Mouse (Mus musculus) ES-E14 (cell line): Measurements from ENCODE around the gene Bag5. TPM values are rescaled to one million over a fixed set of nuclear protein-coding genes. Genes with fewer than 3 reads are reported as not detected.

Experiments used
- DNase-seq: peaks from one replicate; pipeline ENCODE4 v3.0.0-alpha.2; 2013; ENCODE audit warnings: low read depth, low spot score
- H3K27ac ChIP-seq: 2 replicates; pipeline ENCODE4 v1.5.1; 2012; ENCODE audit warnings: low read depth, mild to moderate bottlenecking, low read length, moderate library complexity, mixed read lengths; ENCODE audit not compliant: poor library complexity, insufficient read depth, severe bottlenecking
- H3K36me3 ChIP-seq: 2 replicates; pipeline ENCODE4 v1.6.1; 2012; ENCODE audit warnings: mild to moderate bottlenecking, low read length, moderate library complexity, mixed read lengths; ENCODE audit not compliant: control insufficient read depth, poor library complexity, insufficient read depth, severe bottlenecking
- H3K4me1 ChIP-seq, 2 experiments: fragments of 150-350 bp in 1 of 2; sonication (generic) in 1 of 2; 2 replicates each; pipeline ENCODE4 v1.6.1; 2012; ENCODE audit warnings: low read length in 2 of 2, mild to moderate bottlenecking in 1 of 2, mixed read lengths in 1 of 2; ENCODE audit not compliant: control insufficient read depth in 2 of 2, insufficient read depth in 2 of 2, poor library complexity in 1 of 2
- H3K4me3 ChIP-seq, 2 experiments: fragments of 150-350 bp in 1 of 2; sonication (generic) in 1 of 2; 2 replicates each; pipeline ENCODE4 v1.5.1; 2012; ENCODE audit warnings: low read length in 2 of 2, low read depth in 1 of 2, mild to moderate bottlenecking in 1 of 2, mixed read lengths in 1 of 2; ENCODE audit not compliant: insufficient read depth in 1 of 2, poor library complexity in 1 of 2, severe bottlenecking in 1 of 2
- H3K9ac ChIP-seq: 2 replicates; pipeline ENCODE4 v1.6.1; 2012; ENCODE audit warnings: low read depth, mild to moderate bottlenecking, low read length, mixed read lengths; ENCODE audit not compliant: poor library complexity, insufficient read depth, severe bottlenecking
- H3K9me3 ChIP-seq: fragments of 150-350 bp; sonication (generic); 2 replicates; pipeline ENCODE4 v1.6.1; 2012; ENCODE audit warnings: low read depth, mild to moderate bottlenecking, low read length; ENCODE audit not compliant: control insufficient read depth, insufficient read depth
- CHD2 ChIP-seq: IDR thresholded peaks from 2 replicates; pipeline ENCODE4 v1.6.1; 2014; ENCODE audit warnings: mild to moderate bottlenecking, low read depth, low read length, inconsistent platforms
- HCFC1 ChIP-seq: IDR thresholded peaks from 2 replicates; pipeline ENCODE4 v1.6.1; 2012; ENCODE audit warnings: low read length, inconsistent platforms, borderline replicate concordance; ENCODE audit not compliant: insufficient read depth
- MAFK ChIP-seq: IDR thresholded peaks from 2 replicates; pipeline ENCODE4 v1.6.1; 2014; ENCODE audit warnings: mild to moderate bottlenecking, low read depth, low read length, inconsistent platforms; ENCODE audit not compliant: insufficient read depth
- ZC3H11A ChIP-seq: IDR thresholded peaks from 2 replicates; pipeline ENCODE4 v1.6.1; 2012; ENCODE audit warnings: low read depth, mild to moderate bottlenecking, inconsistent platforms, low read length, borderline replicate concordance
- ZNF384 ChIP-seq: IDR thresholded peaks from 2 replicates; pipeline ENCODE4 v1.6.1; 2012; ENCODE audit warnings: low read depth, low read length, inconsistent platforms
- in situ Hi-C, 2 experiments: fragments of 600-800 bp; cut with MboI; formaldehyde crosslinking; loops; one replicate each; pipeline ENCODE4 v1.15.1; 2025; ENCODE audit warnings: low sequenced_read_pairs in 2 of 2, inconsistent platforms in 1 of 2; ENCODE audit not compliant: unreplicated experiment in 2 of 2
- total RNA-seq: library from RNA; depleted of rRNA; stranded (reverse); fragments of 300-350 nt; gene quantifications from 2 replicates; pipeline ENCODE4 v1.2.3, GENCODE M21; 2012

The Bag5 gene
- total RNA-seq, 1 experiment: 14.8 TPM

DNA sequence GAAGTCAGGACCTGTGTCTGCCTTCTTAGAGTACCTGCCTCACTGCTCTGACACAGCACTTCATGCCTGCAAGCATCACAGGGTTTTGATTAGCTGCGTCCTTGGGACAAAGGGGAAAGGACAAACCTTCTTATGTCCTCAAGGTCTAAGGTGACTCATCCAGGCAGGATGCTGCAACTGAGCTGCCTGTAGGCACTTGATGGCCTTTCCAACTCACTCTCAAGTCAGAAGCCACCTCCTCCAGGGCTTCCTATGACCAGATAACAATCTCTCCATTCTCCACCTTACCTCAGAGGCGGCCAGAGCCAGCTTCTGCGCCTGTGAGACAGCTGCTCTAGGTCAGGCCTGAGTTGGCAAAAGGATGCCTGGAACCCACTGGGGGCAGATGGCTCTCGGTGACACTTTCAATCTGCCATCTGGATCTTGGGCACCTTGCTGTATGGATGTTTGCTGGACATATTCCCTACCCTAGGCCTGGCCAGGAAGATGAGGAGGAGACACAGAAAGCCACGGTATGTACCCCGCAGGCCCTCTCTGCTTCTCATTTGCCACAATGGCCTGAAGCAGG is 14.6 kb downstream of the Bag5 start:
- no peak for DNase-seq
- TF ChIP-seq ZNF384 (no peak), MAFK (no peak), ZC3H11A (no peak), HCFC1 (no peak), CHD2 (no peak)
- no peaks in the 10 kb centered on the region for H3K36me3 ChIP-seq
- H3K9ac ChIP-seq: no peak overlapping the region
- in situ Hi-C loops: no loop called here
- H3K4me3 ChIP-seq: no peak overlapping the region
- H3K9me3 ChIP-seq: no peaks in the 10 kb centered on the region
- no peak overlapping the region for H3K27ac ChIP-seq
- H3K4me1 ChIP-seq: peaks cover 4 to 21% of the 10 kb centered on the region in 2 experiments; a peak in 3 of 4 replicates

DNA sequence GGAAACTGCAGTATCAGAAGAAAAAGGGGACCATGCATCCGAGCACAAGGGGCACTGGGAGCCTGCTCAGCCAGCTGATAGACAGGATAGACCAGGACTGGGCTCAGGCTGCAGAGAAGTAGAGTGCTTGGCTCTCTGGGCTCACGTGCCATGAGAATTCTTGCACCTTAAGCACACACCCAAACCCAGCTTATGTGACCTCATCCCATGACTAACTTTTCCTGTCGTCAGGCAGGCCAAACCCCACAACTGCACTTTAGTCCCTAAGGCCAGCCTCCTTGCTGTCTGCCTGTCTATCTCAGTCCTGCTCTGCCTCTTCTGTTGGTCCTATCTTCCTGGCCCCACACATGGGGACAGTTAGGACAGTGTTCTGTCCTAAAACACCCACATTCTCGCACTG is 15.3 kb downstream of the Bag5 start:
- H3K36me3 ChIP-seq: no peaks in the 10 kb centered on the region
- TF ChIP-seq MAFK (no peak), ZC3H11A (no peak), HCFC1 (no peak), ZNF384 (no peak), CHD2 (no peak)
- no peak overlapping the region for H3K4me3 ChIP-seq
- no peak overlapping the region for H3K27ac ChIP-seq
- DNase-seq: no peak
- no peaks in the 10 kb centered on the region for H3K9me3 ChIP-seq
- peaks cover 4 to 26% of the 10 kb centered on the region in 2 experiments; a peak in 3 of 4 replicates for H3K4me1 ChIP-seq
- in situ Hi-C loops: no loop called here
- no peak overlapping the region for H3K9ac ChIP-seq

DNA sequence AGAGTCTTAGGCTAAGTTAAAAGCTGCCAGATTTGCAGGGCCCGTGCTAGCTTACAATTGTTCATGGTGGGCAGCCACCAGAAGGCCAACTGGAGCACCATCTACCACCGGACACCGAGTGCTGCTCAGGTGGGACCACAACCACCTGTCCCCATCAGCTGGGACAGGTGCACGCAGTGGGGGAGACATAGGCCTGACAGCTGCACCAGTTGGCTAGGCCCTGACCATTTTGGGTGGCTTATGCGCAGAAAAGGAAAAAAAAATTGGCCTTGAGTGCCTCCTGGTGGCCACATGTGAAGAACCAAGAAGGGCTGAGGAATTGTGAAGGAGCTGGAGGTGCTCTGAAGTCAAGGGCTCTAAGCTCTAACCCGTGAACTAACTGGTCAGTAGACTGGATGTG is 16.8 kb downstream of the Bag5 start:
- Histone ChIP-seq H3K27ac (no peak overlapping the region), H3K9ac (no peak overlapping the region), H3K36me3 (no peaks in the 10 kb centered on the region), H3K9me3 (no peaks in the 10 kb centered on the region), H3K4me1 (peaks cover 4 to 32% of the 10 kb centered on the region in 2 experiments; a peak in 3 of 4 replicates), H3K4me3 (no peak overlapping the region)
- in situ Hi-C loops: no loop called here
- DNase-seq: peak; percentile 75
- TF ChIP-seq ZC3H11A: peak; percentile 70; the same call in 1 of the 2 replicates
- TF ChIP-seq HCFC1: no peak
- peak; percentile 88 for TF ChIP-seq ZNF384

DNA sequence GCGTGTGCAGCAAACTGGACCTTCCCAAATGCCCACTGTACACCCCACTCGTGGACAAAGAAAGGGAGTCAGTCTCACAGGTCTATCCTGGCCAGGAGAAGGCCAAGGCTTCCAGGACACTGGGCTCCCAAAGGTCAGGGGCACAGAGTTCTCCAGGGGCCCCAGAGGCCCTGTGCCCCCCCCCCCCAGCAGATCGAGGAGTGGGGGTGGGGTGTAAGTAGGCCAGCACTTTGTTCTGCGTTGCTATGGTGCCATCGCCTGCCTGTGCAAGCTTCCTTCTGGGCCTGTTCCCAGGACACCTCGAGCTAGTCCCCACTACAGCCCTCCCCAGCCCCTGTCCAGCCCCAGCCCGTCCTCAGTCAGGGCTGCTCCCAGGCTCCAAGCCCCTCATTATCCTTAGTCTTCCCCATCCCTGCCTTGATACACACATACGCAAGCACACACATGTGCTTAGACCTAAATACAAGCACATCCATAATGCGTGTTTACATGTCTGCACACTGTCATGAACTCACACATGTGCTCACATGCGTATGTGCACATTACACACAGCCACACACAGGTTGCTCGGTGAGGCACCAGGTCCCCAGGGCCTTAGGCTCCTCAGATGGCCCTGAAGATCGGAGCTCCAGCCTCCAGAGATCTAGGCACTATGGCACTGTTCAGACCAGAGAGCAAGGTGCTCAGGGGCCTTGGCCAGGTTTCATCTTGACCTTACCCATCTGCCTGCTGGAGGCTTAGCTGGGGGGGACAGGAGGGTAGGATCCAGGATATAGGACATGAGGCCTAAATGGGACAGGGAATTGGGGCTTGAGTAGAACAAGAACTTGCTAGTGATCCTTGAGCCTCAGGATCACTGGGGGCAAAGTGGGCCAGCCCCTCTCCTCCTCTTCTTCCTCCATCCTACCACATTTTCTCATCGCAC is 17.9 kb downstream of the Bag5 start:
- peaks cover 4 to 32% of the 10 kb centered on the region in 2 experiments; a peak in 3 of 4 replicates for H3K4me1 ChIP-seq
- no peak overlapping the region for H3K9ac ChIP-seq
- no peak overlapping the region for H3K27ac ChIP-seq
- no peak for TF ChIP-seq ZNF384
- TF ChIP-seq CHD2: no peak
- TF ChIP-seq MAFK: no peak
- no peak for TF ChIP-seq HCFC1
- TF ChIP-seq ZC3H11A: no peak
- H3K9me3 ChIP-seq: no peaks in the 10 kb centered on the region
- in situ Hi-C loops: no loop called here
- DNase-seq: no peak
- no peak overlapping the region for H3K4me3 ChIP-seq
- H3K36me3 ChIP-seq: no peaks in the 10 kb centered on the region
